Mouse (Mus musculus): ENCODE measurements at regions not wholly inside any gene's neighbourhood (a gene's known extent, or its start where the extent isn't known, plus 50 kb on each side); places are given as distances from the start of the nearest gene placed in this dataset.
A peak's percentile ranks its signal among the peaks of the same experiment; 100 is the strongest.

DNA sequence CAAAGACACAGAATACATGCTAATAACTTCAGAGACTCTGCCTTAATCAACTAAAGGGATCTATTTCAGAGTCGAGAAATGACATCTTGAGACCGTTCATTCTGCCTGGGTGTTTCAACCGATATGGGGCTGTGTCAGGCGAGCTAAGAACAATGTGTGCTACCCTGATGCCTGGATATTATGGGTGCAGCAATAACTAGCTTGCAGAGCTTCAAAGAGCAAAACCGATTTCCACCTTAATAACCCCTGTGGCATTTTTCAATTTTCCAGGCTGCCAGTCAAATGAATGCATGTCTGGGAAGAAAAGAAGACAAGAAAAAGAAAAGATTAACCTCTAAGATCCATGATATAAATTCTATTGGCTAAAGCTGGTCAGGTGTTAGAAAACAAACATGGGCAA, 804.0 kb downstream of the Diaph3 start:
- Histone ChIP-seq H3K4me3 (no peak overlapping the region), H3K36me3 (ENCODE audit: control insufficient read depth, insufficient read depth) (no peaks in the 10 kb centered on the region), H3K27me3 (ENCODE audit: control insufficient read depth, insufficient read depth, insufficient read length) (no peaks in the 10 kb centered on the region), H3ac (ENCODE audit: control insufficient read depth, insufficient read length) (no peak overlapping the region), H3K4me2 (ENCODE audit: low read depth) (no peak overlapping the region), H3K79me2 (ENCODE audit: control insufficient read depth, insufficient read depth) (no peaks in the 10 kb centered on the region)
- TF ChIP-seq TCF12 (IDR thresholded peaks at IDR 0.05; ENCODE audit: insufficient read depth, poor library complexity, severe bottlenecking) (no peak), CEBPB (IDR thresholded peaks at IDR 0.05; ENCODE audit: insufficient read depth, poor library complexity, severe bottlenecking) (no peak), REST (IDR thresholded peaks at IDR 0.05; ENCODE audit: insufficient read depth, insufficient read length) (no peak), MAX (IDR thresholded peaks at IDR 0.05; ENCODE audit: low read depth) (no peak), E2F4 (IDR thresholded peaks at IDR 0.05; ENCODE audit: insufficient read depth) (no peak), MYOG (IDR thresholded peaks at IDR 0.05; ENCODE audit: control insufficient read depth in 1 of 3, insufficient read depth in 1 of 3, insufficient read length in 2 of 3, low read depth in 2 of 3) (no peak), POLR2AphosphoS2 (IDR thresholded peaks at IDR 0.05; ENCODE audit: insufficient read length, low read depth) (no peak), POLR2A (IDR thresholded peaks at IDR 0.05; ENCODE audit: insufficient read length, low read depth) (no peak), TCF3 (IDR thresholded peaks at IDR 0.05; ENCODE audit: insufficient read length, low read depth) (no peak), SRF (IDR thresholded peaks at IDR 0.05; ENCODE audit: control insufficient read depth, insufficient read length, low read depth) (no peak), MYOD1 (IDR thresholded peaks at IDR 0.05; ENCODE audit: control insufficient read depth in 1 of 3, insufficient read length in 2 of 3, low read depth in 2 of 3) (no peak)

DNA sequence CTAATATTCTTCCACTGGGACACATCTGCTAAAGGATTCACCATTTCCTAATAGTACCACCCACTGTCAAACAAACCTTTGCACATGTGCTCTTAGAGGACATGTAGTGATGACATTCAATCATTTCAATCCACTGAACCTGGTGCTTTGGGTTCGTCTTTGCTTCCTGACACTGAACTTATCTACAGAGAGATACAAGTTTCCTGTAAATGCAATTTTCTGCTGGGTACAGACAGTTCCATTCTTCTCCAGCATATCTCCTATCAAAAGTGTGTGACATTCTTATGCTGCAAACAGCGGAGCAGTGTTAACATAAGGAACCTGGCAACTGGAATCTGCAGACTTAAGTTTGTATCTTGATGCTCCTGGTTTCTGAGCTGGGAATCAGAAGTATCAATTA, 805.8 kb downstream of the Diaph3 start:
- Histone ChIP-seq H3K4me3 (no peak overlapping the region), H3K4me2 (ENCODE audit: low read depth) (no peak overlapping the region), H3K79me2 (ENCODE audit: control insufficient read depth, insufficient read depth) (no peaks in the 10 kb centered on the region), H3K27me3 (ENCODE audit: control insufficient read depth, insufficient read depth, insufficient read length) (no peaks in the 10 kb centered on the region), H3K36me3 (ENCODE audit: control insufficient read depth, insufficient read depth) (no peaks in the 10 kb centered on the region), H3ac (ENCODE audit: control insufficient read depth, insufficient read length) (no peak overlapping the region)
- no peak for TF ChIP-seq TCF12 (IDR thresholded peaks at IDR 0.05; ENCODE audit: insufficient read depth, poor library complexity, severe bottlenecking)
- no peak for TF ChIP-seq REST (IDR thresholded peaks at IDR 0.05; ENCODE audit: insufficient read depth, insufficient read length)
- TF ChIP-seq SRF (IDR thresholded peaks at IDR 0.05; ENCODE audit: control insufficient read depth, insufficient read length, low read depth): no peak
- no peak for TF ChIP-seq TCF3 (IDR thresholded peaks at IDR 0.05; ENCODE audit: insufficient read length, low read depth)
- TF ChIP-seq POLR2AphosphoS2 (IDR thresholded peaks at IDR 0.05; ENCODE audit: insufficient read length, low read depth): no peak
- no peak for TF ChIP-seq USF1 (IDR thresholded peaks at IDR 0.05; ENCODE audit: low read depth)

DNA sequence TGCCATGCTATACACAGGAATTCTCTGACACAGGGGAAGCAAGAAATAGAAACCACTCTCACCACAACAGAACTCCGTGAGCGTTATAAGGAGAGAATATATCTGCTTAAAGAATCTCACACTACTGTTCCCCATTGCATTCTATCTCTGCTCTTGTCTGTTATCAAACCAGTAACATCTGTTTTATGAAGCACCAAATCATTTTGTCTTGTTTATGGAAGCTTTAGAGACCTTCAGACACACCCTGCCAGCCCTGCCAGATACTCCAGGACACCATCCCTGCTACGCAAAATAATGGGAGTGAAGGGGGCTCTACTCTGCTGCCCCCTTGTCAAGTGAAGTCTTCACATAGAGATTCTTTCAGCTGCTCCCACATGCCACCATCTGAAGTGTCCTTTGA, 811.9 kb downstream of the Diaph3 start:
- no peaks in the 10 kb centered on the region for H3K79me2 ChIP-seq (ENCODE audit: control insufficient read depth, insufficient read depth)
- no peaks in the 10 kb centered on the region for H3K36me3 ChIP-seq (ENCODE audit: control insufficient read depth, insufficient read depth)
- TF ChIP-seq TCF3 (IDR thresholded peaks at IDR 0.05; ENCODE audit: insufficient read length, low read depth) (no peak), POLR2A (IDR thresholded peaks at IDR 0.05; ENCODE audit: insufficient read length, low read depth) (no peak), USF1 (IDR thresholded peaks at IDR 0.05; ENCODE audit: low read depth) (no peak), MYOG (IDR thresholded peaks at IDR 0.05; ENCODE audit: control insufficient read depth in 1 of 3, insufficient read depth in 1 of 3, insufficient read length in 2 of 3, low read depth in 2 of 3) (no peak), REST (IDR thresholded peaks at IDR 0.05; ENCODE audit: insufficient read depth, insufficient read length) (no peak), MYOD1 (IDR thresholded peaks at IDR 0.05; ENCODE audit: control insufficient read depth in 1 of 3, insufficient read length in 2 of 3, low read depth in 2 of 3) (no peak), POLR2AphosphoS2 (IDR thresholded peaks at IDR 0.05; ENCODE audit: insufficient read length, low read depth) (no peak), TCF12 (IDR thresholded peaks at IDR 0.05; ENCODE audit: insufficient read depth, poor library complexity, severe bottlenecking) (no peak), SRF (IDR thresholded peaks at IDR 0.05; ENCODE audit: control insufficient read depth, insufficient read length, low read depth) (no peak), CEBPB (IDR thresholded peaks at IDR 0.05; ENCODE audit: insufficient read depth, poor library complexity, severe bottlenecking) (no peak), MAX (IDR thresholded peaks at IDR 0.05; ENCODE audit: low read depth) (no peak), E2F4 (IDR thresholded peaks at IDR 0.05; ENCODE audit: insufficient read depth) (no peak)
- no peaks in the 10 kb centered on the region for H3K27me3 ChIP-seq (ENCODE audit: control insufficient read depth, insufficient read depth, insufficient read length)
- no peak overlapping the region for H3ac ChIP-seq (ENCODE audit: control insufficient read depth, insufficient read length)
- H3K4me2 ChIP-seq (ENCODE audit: low read depth): peak overlapping the region; percentile 18
- H3K4me3 ChIP-seq: no peak overlapping the region

DNA sequence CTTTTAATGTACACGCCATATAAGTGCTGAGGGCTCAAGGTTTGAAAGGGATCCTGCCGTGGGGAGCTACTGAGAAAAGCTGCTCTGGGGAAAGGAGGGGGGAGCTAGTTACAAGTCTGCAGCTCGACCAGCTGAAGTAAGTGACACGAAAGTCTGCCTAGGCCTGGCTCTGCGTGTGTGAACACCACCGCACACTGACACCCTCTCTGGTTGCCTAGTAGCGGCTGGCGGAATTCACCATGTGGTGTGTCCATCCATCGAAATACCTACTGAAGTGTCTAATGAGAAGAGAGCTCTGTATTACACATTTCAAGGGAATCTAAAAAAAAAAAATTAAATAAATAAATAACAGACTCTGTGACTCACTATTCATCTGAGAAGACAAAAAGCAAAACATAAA, 813.4 kb downstream of the Diaph3 start:
- H3ac ChIP-seq (ENCODE audit: control insufficient read depth, insufficient read length): no peak overlapping the region
- no peak overlapping the region for H3K4me3 ChIP-seq
- H3K4me2 ChIP-seq (ENCODE audit: low read depth): no peak overlapping the region
- H3K79me2 ChIP-seq (ENCODE audit: control insufficient read depth, insufficient read depth): no peaks in the 10 kb centered on the region
- TF ChIP-seq USF1 (IDR thresholded peaks at IDR 0.05; ENCODE audit: low read depth): no peak
- TF ChIP-seq TCF12 (IDR thresholded peaks at IDR 0.05; ENCODE audit: insufficient read depth, poor library complexity, severe bottlenecking): no peak
- no peak for TF ChIP-seq E2F4 (IDR thresholded peaks at IDR 0.05; ENCODE audit: insufficient read depth)
- no peak for TF ChIP-seq MAX (IDR thresholded peaks at IDR 0.05; ENCODE audit: low read depth)
- TF ChIP-seq MYOD1 (IDR thresholded peaks at IDR 0.05; ENCODE audit: control insufficient read depth in 1 of 3, insufficient read length in 2 of 3, low read depth in 2 of 3): no peak
- no peak for TF ChIP-seq MYOG (IDR thresholded peaks at IDR 0.05; ENCODE audit: control insufficient read depth in 1 of 3, insufficient read depth in 1 of 3, insufficient read length in 2 of 3, low read depth in 2 of 3)
- TF ChIP-seq SRF (IDR thresholded peaks at IDR 0.05; ENCODE audit: control insufficient read depth, insufficient read length, low read depth): no peak
- TF ChIP-seq CEBPB (IDR thresholded peaks at IDR 0.05; ENCODE audit: insufficient read depth, poor library complexity, severe bottlenecking): no peak
- H3K36me3 ChIP-seq (ENCODE audit: control insufficient read depth, insufficient read depth): no peaks in the 10 kb centered on the region
- no peaks in the 10 kb centered on the region for H3K27me3 ChIP-seq (ENCODE audit: control insufficient read depth, insufficient read depth, insufficient read length)

DNA sequence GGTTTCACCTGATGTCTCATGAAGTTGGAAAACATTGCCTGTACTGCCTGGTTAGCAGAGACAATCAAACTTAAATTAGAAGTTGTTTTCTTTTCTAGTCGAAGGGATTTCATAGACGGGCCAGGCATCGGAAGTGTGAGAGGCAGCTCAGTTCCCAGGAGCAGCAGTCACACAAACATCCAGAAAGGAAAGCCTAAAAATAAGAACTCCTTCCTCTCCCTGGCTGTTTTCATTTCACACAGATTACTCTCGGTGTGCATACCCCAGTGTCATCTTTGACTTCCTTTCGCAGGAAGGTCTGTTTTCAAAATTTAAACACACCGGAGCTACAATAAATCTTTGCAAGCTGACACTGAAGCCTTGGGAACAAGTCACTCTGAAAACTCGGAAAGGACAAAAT, 818.7 kb downstream of the Diaph3 start:
- Histone ChIP-seq H3K79me2 (ENCODE audit: control insufficient read depth, insufficient read depth) (no peaks in the 10 kb centered on the region), H3K36me3 (ENCODE audit: control insufficient read depth, insufficient read depth) (no peaks in the 10 kb centered on the region), H3ac (ENCODE audit: control insufficient read depth, insufficient read length) (no peak overlapping the region), H3K27me3 (ENCODE audit: control insufficient read depth, insufficient read depth, insufficient read length) (no peaks in the 10 kb centered on the region), H3K4me3 (no peak overlapping the region), H3K4me2 (ENCODE audit: low read depth) (no peak overlapping the region)
- TF ChIP-seq TCF12 (IDR thresholded peaks at IDR 0.05; ENCODE audit: insufficient read depth, poor library complexity, severe bottlenecking) (no peak), MAX (IDR thresholded peaks at IDR 0.05; ENCODE audit: low read depth) (no peak), E2F4 (IDR thresholded peaks at IDR 0.05; ENCODE audit: insufficient read depth) (no peak), USF1 (IDR thresholded peaks at IDR 0.05; ENCODE audit: low read depth) (no peak), MYOG (IDR thresholded peaks at IDR 0.05; ENCODE audit: control insufficient read depth in 1 of 3, insufficient read depth in 1 of 3, insufficient read length in 2 of 3, low read depth in 2 of 3) (no peak), POLR2A (IDR thresholded peaks at IDR 0.05; ENCODE audit: insufficient read length, low read depth) (no peak), POLR2AphosphoS2 (IDR thresholded peaks at IDR 0.05; ENCODE audit: insufficient read length, low read depth) (no peak), CEBPB (IDR thresholded peaks at IDR 0.05; ENCODE audit: insufficient read depth, poor library complexity, severe bottlenecking) (no peak), SRF (IDR thresholded peaks at IDR 0.05; ENCODE audit: control insufficient read depth, insufficient read length, low read depth) (no peak), TCF3 (IDR thresholded peaks at IDR 0.05; ENCODE audit: insufficient read length, low read depth) (no peak), REST (IDR thresholded peaks at IDR 0.05; ENCODE audit: insufficient read depth, insufficient read length) (no peak), MYOD1 (IDR thresholded peaks at IDR 0.05; ENCODE audit: control insufficient read depth in 1 of 3, insufficient read length in 2 of 3, low read depth in 2 of 3) (no peak)

Data from myocyte (in vitro differentiated cells).